Mouse (Mus musculus) cerebellum, adult 8-10 months (tissue): ENCODE results near the gene Metap2.
"Not testable (repeated sequence)": the region's sequence is repeated elsewhere in the genome, so short reads cannot be mapped to it uniquely, and the experiment has no call there.

Experiments
- DNase-seq: peaks from one replicate; pipeline ENCODE4 v3.0.0; 2022

Gene Metap2

GRCm38 (mm10) chr10:93909811-93910446 lies 13.0 kb upstream of the Metap2 start:
- DNase-seq: no peak

GRCm38 (mm10) chr10:93909015-93909414 lies 12.1 kb upstream of the Metap2 start:
- DNase-seq: no peak

- DNase-seq: no peak
Observed at GRCm38 (mm10) chr10:93908540-93908939, 11.6 kb upstream of the Metap2 start.

- DNase-seq: no peak
Observed at GRCm38 (mm10) chr10:93907376-93907775, 10.5 kb upstream of the Metap2 start.

- no peak for DNase-seq
Observed at GRCm38 (mm10) chr10:93899907-93900306, 3.0 kb upstream of the Metap2 start.

- no peak for DNase-seq
Observed at GRCm38 (mm10) chr10:93899303-93899702, 2.4 kb upstream of the Metap2 start.

- no peak for DNase-seq
Observed at GRCm38 (mm10) chr10:93892551-93892950, 4.3 kb downstream of the Metap2 start.

- DNase-seq: no peak
Observed at GRCm38 (mm10) chr10:93891031-93891430, 5.9 kb downstream of the Metap2 start.

GRCm38 (mm10) chr10:93890565-93890964 lies 6.3 kb downstream of the Metap2 start:
- peak; percentile 5 for DNase-seq

- no peak for DNase-seq
Observed at GRCm38 (mm10) chr10:93889976-93890375, 6.9 kb downstream of the Metap2 start.

GRCm38 (mm10) chr10:93889579-93889950 lies 7.3 kb downstream of the Metap2 start:
- DNase-seq: peak; percentile 79

- DNase-seq: no peak
Observed at GRCm38 (mm10) chr10:93888935-93889578, 7.8 kb downstream of the Metap2 start.

GRCm38 (mm10) chr10:93888590-93888934 lies 8.3 kb downstream of the Metap2 start:
- no peak for DNase-seq

GRCm38 (mm10) chr10:93885839-93886477 lies 10.9 kb downstream of the Metap2 start:
- DNase-seq: no peak

- no peak for DNase-seq
Observed at GRCm38 (mm10) chr10:93882738-93883364, 14.0 kb downstream of the Metap2 start.

- DNase-seq: no peak
Observed at GRCm38 (mm10) chr10:93881918-93882317, 15.0 kb downstream of the Metap2 start.

- DNase-seq: no peak
Observed at GRCm38 (mm10) chr10:93878732-93879131, 18.2 kb downstream of the Metap2 start.

- DNase-seq: no peak
Observed at GRCm38 (mm10) chr10:93876772-93877171, 20.1 kb downstream of the Metap2 start.

GRCm38 (mm10) chr10:93868886-93869285 lies 28.0 kb downstream of the Metap2 start:
- DNase-seq: no peak

- DNase-seq: no peak
Observed at GRCm38 (mm10) chr10:93868401-93868800, 28.5 kb downstream of the Metap2 start.

- no peak for DNase-seq
Observed at GRCm38 (mm10) chr10:93856095-93856494, 40.8 kb downstream of the Metap2 start.

GRCm38 (mm10) chr10:93855126-93855525 lies 41.8 kb downstream of the Metap2 start:
- DNase-seq: no peak

- no peak for DNase-seq
Observed at GRCm38 (mm10) chr10:93846706-93847105, 50.2 kb downstream of the Metap2 start.

- not testable (repeated sequence) for DNase-seq
Observed at GRCm38 (mm10) chr10:93835115-93835514, 61.8 kb downstream of the Metap2 start.
